Mouse (Mus musculus) left cerebral cortex, postnatal 14 days (tissue): Measurements from ENCODE around the gene Gfi1. TPM values are rescaled to one million over a fixed set of nuclear protein-coding genes. Genes with fewer than 3 reads are reported as not detected.

Source experiments
- DNase-seq, 2 experiments: peaks; one replicate each; pipeline ENCODE4 v3.0.0; 2021 to 2022; ENCODE audit warnings: low spot score in 2 of 2, mixed read lengths in 1 of 2
- intact Hi-C: fragments of 180-260 bp; cut with DNase I; formaldehyde crosslinking; loops from one replicate; pipeline ENCODE4 v1.15.1; 2025
- total RNA-seq, 2 experiments: library from RNA; stranded (reverse); gene quantifications; 2 replicates each; pipeline ENCODE4 v1.2.3; 2021

Gfi1 gene
- total RNA-seq, 2 experiments from 2014 or later, result not detected

DNA sequence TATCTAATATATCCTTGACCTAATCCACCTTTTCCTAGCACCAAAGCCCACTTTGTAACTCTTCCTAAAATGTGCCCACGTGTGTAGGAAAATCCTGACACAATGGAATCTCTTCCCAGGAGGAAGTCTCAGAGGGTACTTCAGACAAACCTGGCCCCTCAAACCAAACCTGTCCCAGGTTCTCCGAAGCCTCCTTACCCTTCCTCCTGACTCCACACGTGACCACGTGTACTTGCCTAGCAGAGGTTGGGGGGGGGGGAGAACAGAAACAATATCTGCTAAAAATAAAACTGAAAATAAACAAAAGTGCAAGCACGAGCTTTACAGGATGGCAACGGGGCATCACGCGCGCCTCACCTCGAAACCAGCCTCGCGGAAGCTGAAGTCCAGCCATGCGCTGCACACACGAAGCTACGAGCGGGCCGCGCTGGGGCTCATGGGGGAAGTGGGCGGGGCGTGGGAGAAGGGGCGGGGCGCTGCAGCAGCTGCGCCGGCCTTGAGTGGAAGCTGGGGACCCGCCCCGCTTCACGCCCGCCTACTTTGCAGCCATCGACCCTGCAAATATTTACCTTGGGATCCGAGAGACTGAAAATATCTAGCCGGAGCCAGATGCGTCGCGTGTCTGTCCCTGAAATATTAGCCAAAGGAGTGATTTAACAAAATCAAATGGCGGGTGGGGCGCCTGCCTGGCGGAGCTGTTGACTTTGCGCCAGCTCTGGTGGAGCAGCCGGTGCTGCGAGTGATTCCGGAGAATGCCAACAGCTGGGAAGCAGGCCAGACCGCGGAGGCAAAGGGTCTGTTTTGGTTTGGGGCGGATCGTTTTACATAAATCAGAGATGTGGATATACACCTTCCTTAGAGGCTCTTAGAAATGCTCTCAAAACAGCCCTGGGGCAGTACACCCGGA, 38.0 kb downstream of the Gfi1 start:
- intact Hi-C loops, result no loop called here
- DNase-seq, result peak; percentile 63 to 69

DNA sequence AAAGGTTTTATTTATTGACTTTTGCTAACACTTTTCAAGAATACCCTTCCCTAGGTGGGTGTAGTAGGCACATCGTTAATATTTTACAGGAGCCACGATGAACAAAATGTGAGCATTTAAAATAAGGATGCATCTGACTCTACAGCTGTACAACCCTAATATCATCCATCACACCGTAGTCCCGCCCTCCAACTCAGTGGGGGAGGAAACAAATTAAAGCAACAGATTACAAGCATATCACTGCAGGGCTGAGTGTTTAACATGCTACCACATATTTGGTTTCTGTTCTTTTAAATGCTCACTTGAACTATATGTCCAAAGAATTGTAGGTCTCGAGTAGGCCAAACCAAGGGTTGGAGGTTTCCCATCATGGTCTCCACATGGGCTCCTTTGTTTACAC, 38.7 kb downstream of the Gfi1 start:
- intact Hi-C loops, result no loop called here
- DNase-seq, result no peak

GRCm38 (mm10) chr5:107684380-107684779, 41.5 kb downstream of the Gfi1 start:
- no peak for DNase-seq
- intact Hi-C loops, result no loop called here

DNA sequence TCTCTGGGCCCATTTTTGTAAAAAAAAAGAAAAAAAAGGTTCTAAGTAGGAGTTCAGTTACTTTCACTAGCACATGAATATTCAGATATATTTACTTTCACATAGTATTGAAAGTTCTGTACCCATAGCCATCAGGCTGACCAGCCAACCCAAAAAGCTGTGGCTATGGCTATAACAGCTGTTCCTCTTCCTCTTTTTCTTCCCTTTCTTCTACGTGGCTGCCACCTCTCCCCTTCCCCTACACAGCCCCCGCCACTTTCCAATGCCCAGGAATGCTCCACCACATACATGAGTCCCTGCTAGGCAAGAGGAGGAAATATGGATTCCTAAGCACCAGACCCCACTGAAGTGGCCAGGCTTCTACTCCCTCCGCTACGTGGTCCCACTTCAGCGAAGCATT, 44.5 kb downstream of the Gfi1 start:
- intact Hi-C loops, result no loop called here
- DNase-seq, result no peak

GRCm38 (mm10) chr5:107678392-107678791, 47.4 kb downstream of the Gfi1 start:
- intact Hi-C loops, result no loop called here
- DNase-seq, result no peak

Other genes with a start within 250 kb of the Gfi1 start
- under 1 TPM; 0.66 to 0.76 TPM for gene Gm42669, start 218.4 kb downstream of the Gfi1 start, total RNA-seq
- 1 to 10 TPM in 1 of 2 experiments, under 1 TPM in 1; 0.55 to 1.1 TPM for gene 1700028K03Rik, start 191.3 kb downstream of the Gfi1 start, total RNA-seq
- gene Rpap2, start 128.7 kb downstream of the Gfi1 start, total RNA-seq, result 10 to 100 TPM; 21.8 to 24.0 TPM
- 10 to 100 TPM; 18.1 to 18.7 TPM for gene Glmn, start 128.1 kb downstream of the Gfi1 start, total RNA-seq
- not detected for gene Ube2d2b, start 104.1 kb upstream of the Gfi1 start, total RNA-seq
- 10 to 100 TPM; 65.6 to 73.0 TPM for gene Evi5, start 149.1 kb upstream of the Gfi1 start, total RNA-seq
- gene Rpl5, start 174.5 kb upstream of the Gfi1 start, total RNA-seq, result 10 to 100 TPM; 82.2 to 89.6 TPM